Mouse (Mus musculus): ENCODE data around the gene Ptk7.

Ptk7 gene

GRCm38 (mm10) chr17:46554646-46554976 is 74.7 kb downstream of the Ptk7 start:
- H3K9me3 ChIP-seq (ENCODE audit: low read length) = no peaks in the 10 kb centered on the region
- peaks cover 32% of the 10 kb centered on the region for H3K36me3 ChIP-seq (ENCODE audit: insufficient read depth, low read length)
- no peak for TF ChIP-seq CTCF (conservative IDR thresholded peaks at IDR 0.05; ENCODE audit: low read length)
- TF ChIP-seq NANOG (IDR thresholded peaks at IDR 0.05; ENCODE audit: borderline replicate concordance, low read length) = no peak
- no peak for TF ChIP-seq POU5F1 (IDR thresholded peaks at IDR 0.05; ENCODE audit: borderline replicate concordance, low read length)
- peaks cover 18% of the 10 kb centered on the region for H3K27me3 ChIP-seq (ENCODE audit: insufficient read depth, low read length)
- peak overlapping the region; percentile 91 for H3K4me3 ChIP-seq (replicated peaks; ENCODE audit: low read length)
- H3K4me1 ChIP-seq (replicated peaks; ENCODE audit: low read depth, low read length) = peaks cover 49% of the 10 kb centered on the region

GRCm38 (mm10) chr17:46553926-46554325 is 75.4 kb downstream of the Ptk7 start:
- peaks cover 54% of the 10 kb centered on the region for H3K4me1 ChIP-seq (replicated peaks; ENCODE audit: low read depth, low read length)
- H3K27me3 ChIP-seq (ENCODE audit: insufficient read depth, low read length) = peaks cover 18% of the 10 kb centered on the region
- H3K36me3 ChIP-seq (ENCODE audit: insufficient read depth, low read length) = peaks cover 39% of the 10 kb centered on the region
- H3K4me3 ChIP-seq (replicated peaks; ENCODE audit: low read length) = peak overlapping the region; percentile 91
- no peaks in the 10 kb centered on the region for H3K9me3 ChIP-seq (ENCODE audit: low read length)
- no peak for TF ChIP-seq CTCF (conservative IDR thresholded peaks at IDR 0.05; ENCODE audit: low read length)
- TF ChIP-seq POU5F1 (IDR thresholded peaks at IDR 0.05; ENCODE audit: borderline replicate concordance, low read length) = no peak
- TF ChIP-seq NANOG (IDR thresholded peaks at IDR 0.05; ENCODE audit: borderline replicate concordance, low read length) = no peak

GRCm38 (mm10) chr17:46553469-46553868 is 75.8 kb downstream of the Ptk7 start:
- peaks cover 18% of the 10 kb centered on the region for H3K27me3 ChIP-seq (ENCODE audit: insufficient read depth, low read length)
- H3K9me3 ChIP-seq (ENCODE audit: low read length) = no peaks in the 10 kb centered on the region
- TF ChIP-seq CTCF (conservative IDR thresholded peaks at IDR 0.05; ENCODE audit: low read length) (no peak), NANOG (IDR thresholded peaks at IDR 0.05; ENCODE audit: borderline replicate concordance, low read length) (no peak), POU5F1 (IDR thresholded peaks at IDR 0.05; ENCODE audit: borderline replicate concordance, low read length) (no peak)
- H3K4me3 ChIP-seq (replicated peaks; ENCODE audit: low read length) = peak overlapping the region; percentile 91
- peaks cover 59% of the 10 kb centered on the region for H3K4me1 ChIP-seq (replicated peaks; ENCODE audit: low read depth, low read length)
- H3K36me3 ChIP-seq (ENCODE audit: insufficient read depth, low read length) = peaks cover 44% of the 10 kb centered on the region

- Histone ChIP-seq H3K4me1 (replicated peaks; ENCODE audit: low read depth, low read length) (peaks cover 64% of the 10 kb centered on the region), H3K9me3 (ENCODE audit: low read length) (no peaks in the 10 kb centered on the region), H3K27me3 (ENCODE audit: insufficient read depth, low read length) (peaks cover 18% of the 10 kb centered on the region), H3K36me3 (ENCODE audit: insufficient read depth, low read length) (peaks cover 46% of the 10 kb centered on the region), H3K4me3 (replicated peaks; ENCODE audit: low read length) (peak overlapping the region; percentile 91)
- no peak for TF ChIP-seq POU5F1 (IDR thresholded peaks at IDR 0.05; ENCODE audit: borderline replicate concordance, low read length)
- TF ChIP-seq CTCF (conservative IDR thresholded peaks at IDR 0.05; ENCODE audit: low read length) = no peak
- TF ChIP-seq NANOG (IDR thresholded peaks at IDR 0.05; ENCODE audit: borderline replicate concordance, low read length) = no peak
These were observed 76.4 kb downstream of the Ptk7 start for GRCm38 (mm10) chr17:46552841-46553423.

GRCm38 (mm10) chr17:46552151-46552550 is 77.2 kb downstream of the Ptk7 start:
- Histone ChIP-seq H3K4me1 (replicated peaks; ENCODE audit: low read depth, low read length) (peaks cover 66% of the 10 kb centered on the region), H3K36me3 (ENCODE audit: insufficient read depth, low read length) (peaks cover 46% of the 10 kb centered on the region), H3K9me3 (ENCODE audit: low read length) (no peaks in the 10 kb centered on the region), H3K4me3 (replicated peaks; ENCODE audit: low read length) (no peak overlapping the region), H3K27me3 (ENCODE audit: insufficient read depth, low read length) (peaks cover 18% of the 10 kb centered on the region)
- TF ChIP-seq NANOG (IDR thresholded peaks at IDR 0.05; ENCODE audit: borderline replicate concordance, low read length) (no peak), POU5F1 (IDR thresholded peaks at IDR 0.05; ENCODE audit: borderline replicate concordance, low read length) (no peak), CTCF (conservative IDR thresholded peaks at IDR 0.05; ENCODE audit: low read length) (no peak)

GRCm38 (mm10) chr17:46551369-46551768 is 77.9 kb downstream of the Ptk7 start:
- peaks cover 66% of the 10 kb centered on the region for H3K4me1 ChIP-seq (replicated peaks; ENCODE audit: low read depth, low read length)
- peaks cover 23% of the 10 kb centered on the region for H3K27me3 ChIP-seq (ENCODE audit: insufficient read depth, low read length)
- H3K36me3 ChIP-seq (ENCODE audit: insufficient read depth, low read length) = peaks cover 46% of the 10 kb centered on the region
- TF ChIP-seq POU5F1 (IDR thresholded peaks at IDR 0.05; ENCODE audit: borderline replicate concordance, low read length) (no peak), NANOG (IDR thresholded peaks at IDR 0.05; ENCODE audit: borderline replicate concordance, low read length) (no peak), CTCF (conservative IDR thresholded peaks at IDR 0.05; ENCODE audit: low read length) (no peak)
- H3K4me3 ChIP-seq (replicated peaks; ENCODE audit: low read length) = no peak overlapping the region
- no peaks in the 10 kb centered on the region for H3K9me3 ChIP-seq (ENCODE audit: low read length)

GRCm38 (mm10) chr17:46550904-46551303 is 78.4 kb downstream of the Ptk7 start:
- Histone ChIP-seq H3K9me3 (ENCODE audit: low read length) (no peaks in the 10 kb centered on the region), H3K36me3 (ENCODE audit: insufficient read depth, low read length) (peaks cover 46% of the 10 kb centered on the region), H3K27me3 (ENCODE audit: insufficient read depth, low read length) (peaks cover 28% of the 10 kb centered on the region), H3K4me3 (replicated peaks; ENCODE audit: low read length) (no peak overlapping the region), H3K4me1 (replicated peaks; ENCODE audit: low read depth, low read length) (peaks cover 70% of the 10 kb centered on the region)
- TF ChIP-seq NANOG (IDR thresholded peaks at IDR 0.05; ENCODE audit: borderline replicate concordance, low read length) (no peak), CTCF (conservative IDR thresholded peaks at IDR 0.05; ENCODE audit: low read length) (no peak), POU5F1 (IDR thresholded peaks at IDR 0.05; ENCODE audit: borderline replicate concordance, low read length) (no peak)

GRCm38 (mm10) chr17:46549642-46550041 is 79.7 kb downstream of the Ptk7 start:
- peaks cover 46% of the 10 kb centered on the region for H3K36me3 ChIP-seq (ENCODE audit: insufficient read depth, low read length)
- peaks cover 33% of the 10 kb centered on the region for H3K27me3 ChIP-seq (ENCODE audit: insufficient read depth, low read length)
- TF ChIP-seq POU5F1 (IDR thresholded peaks at IDR 0.05; ENCODE audit: borderline replicate concordance, low read length) (no peak), NANOG (IDR thresholded peaks at IDR 0.05; ENCODE audit: borderline replicate concordance, low read length) (no peak), CTCF (conservative IDR thresholded peaks at IDR 0.05; ENCODE audit: low read length) (no peak)
- H3K9me3 ChIP-seq (ENCODE audit: low read length) = no peaks in the 10 kb centered on the region
- H3K4me3 ChIP-seq (replicated peaks; ENCODE audit: low read length) = no peak overlapping the region
- H3K4me1 ChIP-seq (replicated peaks; ENCODE audit: low read depth, low read length) = peaks cover 73% of the 10 kb centered on the region

GRCm38 (mm10) chr17:46549193-46549592 is 80.1 kb downstream of the Ptk7 start:
- Histone ChIP-seq H3K36me3 (ENCODE audit: insufficient read depth, low read length) (peaks cover 46% of the 10 kb centered on the region), H3K27me3 (ENCODE audit: insufficient read depth, low read length) (peaks cover 33% of the 10 kb centered on the region), H3K4me1 (replicated peaks; ENCODE audit: low read depth, low read length) (peaks cover 68% of the 10 kb centered on the region), H3K4me3 (replicated peaks; ENCODE audit: low read length) (no peak overlapping the region), H3K9me3 (ENCODE audit: low read length) (no peaks in the 10 kb centered on the region)
- TF ChIP-seq CTCF (conservative IDR thresholded peaks at IDR 0.05; ENCODE audit: low read length) = peak; percentile 69
- TF ChIP-seq POU5F1 (IDR thresholded peaks at IDR 0.05; ENCODE audit: borderline replicate concordance, low read length) = no peak
